Mouse (Mus musculus) ES-E14 (cell line): ENCODE measurements around the gene Tnks2.

ENCODE experiments used
- MAFK ChIP-seq: IDR thresholded peaks from 2 replicates; pipeline ENCODE4 v1.6.1; 2014; ENCODE audit warnings: mild to moderate bottlenecking, low read depth, low read length, inconsistent platforms; ENCODE audit not compliant: insufficient read depth
- ZNF384 ChIP-seq: IDR thresholded peaks from 2 replicates; pipeline ENCODE4 v1.6.1; 2012; ENCODE audit warnings: low read depth, low read length, inconsistent platforms

DNA sequence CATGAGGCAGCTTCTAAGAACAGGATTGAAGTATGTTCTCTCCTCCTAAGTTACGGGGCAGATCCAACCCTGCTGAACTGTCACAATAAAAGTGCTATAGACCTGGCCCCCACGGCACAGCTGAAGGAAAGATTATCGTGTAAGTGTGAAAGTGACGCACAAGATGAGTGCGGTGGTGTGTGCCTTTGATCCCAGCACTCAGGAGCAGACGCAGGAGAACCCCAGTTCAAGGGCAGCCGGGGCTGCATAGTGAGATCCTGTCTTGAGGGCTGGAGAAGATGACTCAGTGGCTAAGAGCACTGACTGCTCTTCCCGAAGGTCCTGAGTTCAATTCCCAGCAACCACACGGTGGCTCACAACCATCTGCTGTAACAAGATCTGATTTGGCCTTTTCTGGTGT, 23.8 kb downstream of the Tnks2 start:
- TF ChIP-seq MAFK (no peak), ZNF384 (no peak)
